Mouse (Mus musculus) megakaryocyte-erythroid progenitor cell, adult 5-6 weeks (primary cell): ENCODE data around the gene Olfr360. TPM values are rescaled to one million over a fixed set of nuclear protein-coding genes. Genes with fewer than 3 reads are reported as not detected.
"Not testable (repeated sequence)": the region's sequence is repeated elsewhere in the genome, so short reads cannot be mapped to it uniquely, and the experiment has no call there.

ENCODE experiments used
- ATAC-seq: replicated peaks from 2 replicates; pipeline ENCODE4 v1.8.0; 2016; ENCODE audit warnings: mild to moderate bottlenecking, inconsistent platforms; ENCODE audit not compliant: severe bottlenecking, poor library complexity, low FRiP score, low TSS enrichment
- total RNA-seq, 2 experiments: library from RNA; stranded (forward) in 1 of 2; stranded (reverse) in 1 of 2; fragments of 200-1000, 215-1000 nt in 1 of 2; fragments of >200 nt in 1 of 2; fragmentation: Nextera tagmentation in 1 of 2; gene quantifications; 2 replicates each; pipeline ENCODE4 v1.2.3; 2014 to 2017

Olfr360 gene
- total RNA-seq (2014; fragmentation: Nextera tagmentation): not detected in 2 replicates
- not detected in 2 replicates for total RNA-seq (2017)

- ATAC-seq: no peak
Observed at GRCm38 (mm10) chr2:37065446-37065845, at the start of gene Olfr360. TSS of gene Olfr360 (plus strand) at chr2:37065746.

GRCm38 (mm10) chr2:37089190-37089589 is 23.6 kb downstream of the Olfr360 start, which contains the start of gene Olfr361:
TSS of gene Olfr361 (minus strand) at chr2:37089290.
- ATAC-seq: not testable (repeated sequence)

- no peak for ATAC-seq
Observed at GRCm38 (mm10) chr2:37117810-37118209, 52.3 kb downstream of the Olfr360 start, which contains the start of gene Olfr362. TSS of gene Olfr362 (minus strand) at chr2:37117910.

Other genes with a start within 250 kb of the Olfr360 start
- gene Olfr3, start 248.7 kb upstream of the Olfr360 start, total RNA-seq (2014; fragmentation: Nextera tagmentation): not detected in 2 replicates
- not detected in 2 replicates for gene Olfr3, start 248.7 kb upstream of the Olfr360 start, total RNA-seq (2017)
- gene Olfr350, start 219.4 kb upstream of the Olfr360 start, total RNA-seq (2014; fragmentation: Nextera tagmentation): not detected in 2 replicates
- not detected in 2 replicates for gene Olfr350, start 219.4 kb upstream of the Olfr360 start, total RNA-seq (2017)
- not detected in 2 replicates for gene Olfr351, start 203.1 kb upstream of the Olfr360 start, total RNA-seq (2014; fragmentation: Nextera tagmentation)
- not detected in 2 replicates for gene Olfr351, start 203.1 kb upstream of the Olfr360 start, total RNA-seq (2017)
- gene Olfr352, start 197.3 kb upstream of the Olfr360 start, total RNA-seq (2014; fragmentation: Nextera tagmentation): not detected in 2 replicates
- gene Olfr352, start 197.3 kb upstream of the Olfr360 start, total RNA-seq (2017): not detected in 2 replicates
- not detected in 2 replicates for gene Olfr353, start 172.8 kb upstream of the Olfr360 start, total RNA-seq (2014; fragmentation: Nextera tagmentation)
- not detected in 2 replicates for gene Olfr353, start 172.8 kb upstream of the Olfr360 start, total RNA-seq (2017)
- gene Olfr354, start 160.1 kb upstream of the Olfr360 start, total RNA-seq (2014; fragmentation: Nextera tagmentation): not detected in 2 replicates
- not detected in 2 replicates for gene Olfr354, start 160.1 kb upstream of the Olfr360 start, total RNA-seq (2017)
- gene Olfr355, start 136.8 kb upstream of the Olfr360 start, total RNA-seq (2014; fragmentation: Nextera tagmentation): not detected in 2 replicates
- gene Olfr355, start 136.8 kb upstream of the Olfr360 start, total RNA-seq (2017): not detected in 2 replicates
- gene Olfr356, start 128.6 kb upstream of the Olfr360 start, total RNA-seq (2014; fragmentation: Nextera tagmentation): not detected in 2 replicates
- not detected in 2 replicates for gene Olfr356, start 128.6 kb upstream of the Olfr360 start, total RNA-seq (2017)
- not detected in 2 replicates for gene Olfr357, start 71.9 kb upstream of the Olfr360 start, total RNA-seq (2014; fragmentation: Nextera tagmentation)
- not detected in 2 replicates for gene Olfr357, start 71.9 kb upstream of the Olfr360 start, total RNA-seq (2017)
- gene Olfr358, start 56.4 kb upstream of the Olfr360 start, total RNA-seq (2014; fragmentation: Nextera tagmentation): not detected in 2 replicates
- not detected in 2 replicates for gene Olfr358, start 56.4 kb upstream of the Olfr360 start, total RNA-seq (2017)
- gene Olfr361, start 23.5 kb downstream of the Olfr360 start, total RNA-seq (2014; fragmentation: Nextera tagmentation): not detected in 2 replicates
- not detected in 2 replicates for gene Olfr361, start 23.5 kb downstream of the Olfr360 start, total RNA-seq (2017)
- not detected in 2 replicates for gene Olfr362, start 52.2 kb downstream of the Olfr360 start, total RNA-seq (2014; fragmentation: Nextera tagmentation)
- gene Olfr362, start 52.2 kb downstream of the Olfr360 start, total RNA-seq (2017): not detected in 2 replicates
- not detected in 2 replicates for gene Olfr364-ps1, start 73.6 kb downstream of the Olfr360 start, total RNA-seq (2014; fragmentation: Nextera tagmentation)
- not detected in 2 replicates for gene Olfr364-ps1, start 73.6 kb downstream of the Olfr360 start, total RNA-seq (2017)
- gene Olfr365, start 122.5 kb downstream of the Olfr360 start, total RNA-seq (2014; fragmentation: Nextera tagmentation): not detected in 2 replicates
- gene Olfr365, start 122.5 kb downstream of the Olfr360 start, total RNA-seq (2017): not detected in 2 replicates
- gene Olfr366, start 145.8 kb downstream of the Olfr360 start, total RNA-seq (2014; fragmentation: Nextera tagmentation): not detected in 2 replicates
- not detected in 2 replicates for gene Olfr366, start 145.8 kb downstream of the Olfr360 start, total RNA-seq (2017)